Mouse (Mus musculus) natural killer cell, adult 2 months (primary cell): ENCODE measurements around the gene Tmem40.

ENCODE experiments used
- DNase-seq, 2 experiments: peaks; one replicate each; pipeline ENCODE4 v3.0.0; 2022; ENCODE audit warnings: low spot score in 2 of 2

The Tmem40 gene

DNA sequence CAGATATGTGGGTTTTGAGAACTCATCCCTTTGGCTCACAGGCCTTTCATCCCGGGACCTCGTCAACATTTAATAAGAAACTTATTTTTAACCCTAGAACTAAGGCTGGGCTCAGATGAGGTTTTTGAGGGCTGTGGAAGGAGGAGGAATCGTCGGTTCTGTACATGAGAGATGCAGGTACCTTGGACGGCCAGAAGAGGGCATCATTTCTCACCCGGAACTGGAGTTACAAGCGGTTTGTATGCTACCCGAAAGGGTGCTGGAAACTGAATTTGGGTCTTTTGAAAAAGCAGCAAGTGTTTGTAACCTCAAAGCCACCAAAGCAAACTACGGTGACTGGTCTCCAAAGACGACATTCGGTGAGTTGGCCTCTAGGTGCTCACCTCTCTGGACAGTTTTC lies 60.9 kb downstream of the Tmem40 start:
- DNase-seq, result no peak

DNA sequence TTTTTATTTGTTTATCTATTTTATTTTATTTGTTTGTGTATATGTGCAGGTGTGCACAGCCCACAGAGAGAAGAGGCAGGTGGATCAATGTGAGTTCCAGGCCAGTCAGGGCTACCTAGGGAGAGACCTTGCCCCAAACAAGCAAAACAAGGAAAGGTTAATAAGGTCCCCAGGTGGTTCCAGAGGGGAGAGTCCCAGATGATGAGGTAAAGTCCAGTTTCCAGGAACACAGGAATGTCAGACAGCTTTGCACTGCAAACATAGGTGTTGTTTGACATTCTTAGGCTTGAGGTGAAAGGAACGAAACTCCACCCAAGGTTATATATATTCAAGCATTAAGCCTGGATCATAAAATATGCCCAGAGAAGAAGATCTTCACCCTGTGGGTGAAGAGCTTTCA lies 61.4 kb downstream of the Tmem40 start:
- DNase-seq, result no peak

DNA sequence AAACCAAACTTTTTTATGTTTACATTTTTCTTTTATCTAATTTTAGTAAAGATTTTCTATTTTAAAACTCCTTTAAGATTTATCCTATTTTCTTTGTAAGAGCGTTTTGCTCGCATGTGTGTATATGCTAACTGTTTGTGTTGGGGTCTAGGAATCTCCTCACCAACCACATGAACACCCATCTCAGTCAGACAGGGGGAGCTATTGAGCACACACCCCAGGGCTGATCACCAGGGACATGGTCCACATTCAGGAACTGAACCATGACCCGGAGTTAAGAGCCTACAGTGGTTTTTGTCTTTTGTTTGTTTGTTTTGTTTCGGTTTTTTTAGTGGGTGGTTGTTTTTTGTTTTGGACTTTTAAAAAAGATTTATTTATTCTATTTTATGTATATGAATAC lies 63.5 kb downstream of the Tmem40 start:
- peak in 1 of 2 experiments; percentile 24 for DNase-seq

DNA sequence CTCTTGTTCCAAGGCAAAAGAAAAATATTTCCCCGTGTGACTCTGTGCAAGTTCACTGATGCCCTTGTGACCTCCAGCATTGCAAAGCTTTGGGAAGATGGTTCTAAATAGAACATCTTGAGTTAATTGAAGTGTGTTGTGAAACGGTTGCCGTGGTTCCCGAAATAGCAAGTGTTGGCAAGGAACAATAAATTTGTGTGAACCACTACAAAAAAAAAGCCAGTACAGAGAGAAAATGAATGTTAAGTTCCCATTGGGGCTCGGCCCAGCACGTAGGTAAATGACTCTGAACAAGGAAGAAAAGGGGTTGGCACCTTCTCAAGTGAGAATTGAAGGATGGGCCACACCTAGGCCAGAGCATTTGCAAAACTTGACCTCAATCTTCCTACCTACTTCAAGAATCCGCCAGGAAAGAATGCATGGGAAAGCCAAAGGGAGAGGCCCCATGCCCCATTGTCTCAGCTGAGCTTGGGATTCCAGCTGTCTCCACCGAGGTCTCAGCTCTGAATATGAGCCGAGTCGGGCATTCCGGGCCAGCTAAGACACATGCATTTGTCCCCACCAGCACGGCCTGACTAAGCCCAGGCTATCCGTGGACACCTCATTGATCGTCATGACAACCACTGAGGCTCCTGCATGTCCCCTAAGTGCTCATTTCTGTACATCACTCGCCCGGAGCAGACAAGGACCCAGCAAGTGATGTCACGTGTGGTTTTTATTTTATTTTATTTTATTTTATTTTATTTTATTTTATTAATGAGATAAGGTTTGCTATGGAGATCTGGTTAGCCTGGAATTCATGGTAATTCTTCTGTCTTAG lies 64.3 kb downstream of the Tmem40 start:
- no peak for DNase-seq

DNA sequence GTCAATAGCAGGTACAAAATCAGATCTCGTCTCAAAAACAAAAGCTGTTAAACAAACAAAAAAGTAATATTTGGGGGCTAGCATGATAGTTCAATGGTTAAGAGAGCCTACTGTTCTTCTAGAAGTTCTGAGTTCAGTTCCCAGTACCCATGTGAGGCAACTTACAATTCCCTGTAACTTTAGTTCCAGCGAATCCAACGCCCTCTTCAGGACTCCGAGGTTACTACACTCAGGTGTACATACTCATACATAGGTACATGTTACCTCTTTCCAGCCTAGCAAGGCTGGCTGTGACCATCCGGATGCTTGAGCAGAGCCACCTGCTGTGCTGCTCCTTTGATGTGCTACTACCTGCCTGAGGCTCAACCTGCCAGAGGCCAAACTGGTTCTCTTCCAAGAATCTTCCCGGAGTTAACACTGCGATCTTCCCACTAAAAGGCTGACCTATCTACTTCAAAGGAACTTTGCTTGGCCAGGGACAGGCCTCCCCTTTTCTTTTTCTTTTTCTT lies 65.4 kb downstream of the Tmem40 start:
- DNase-seq, result no peak

DNA sequence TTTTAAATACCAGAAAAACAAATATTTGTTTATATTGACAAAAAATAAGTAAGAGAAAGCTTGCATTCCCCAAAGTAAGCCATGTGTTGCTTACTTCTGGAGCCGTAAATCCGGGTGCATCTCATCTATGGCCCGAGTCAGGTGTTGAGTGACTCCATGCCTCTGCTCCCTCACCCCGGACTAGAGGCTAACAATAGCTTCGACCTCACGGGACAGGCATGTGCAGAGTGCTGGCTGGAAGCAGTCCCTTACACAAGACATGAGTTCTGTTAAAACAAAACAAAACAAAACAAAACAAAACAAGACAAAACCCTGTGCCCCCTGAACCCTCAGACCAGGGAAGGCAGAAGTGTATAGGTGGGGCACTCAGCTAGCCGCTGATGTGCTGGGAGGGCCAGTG lies 67.1 kb downstream of the Tmem40 start:
- no peak for DNase-seq

DNA sequence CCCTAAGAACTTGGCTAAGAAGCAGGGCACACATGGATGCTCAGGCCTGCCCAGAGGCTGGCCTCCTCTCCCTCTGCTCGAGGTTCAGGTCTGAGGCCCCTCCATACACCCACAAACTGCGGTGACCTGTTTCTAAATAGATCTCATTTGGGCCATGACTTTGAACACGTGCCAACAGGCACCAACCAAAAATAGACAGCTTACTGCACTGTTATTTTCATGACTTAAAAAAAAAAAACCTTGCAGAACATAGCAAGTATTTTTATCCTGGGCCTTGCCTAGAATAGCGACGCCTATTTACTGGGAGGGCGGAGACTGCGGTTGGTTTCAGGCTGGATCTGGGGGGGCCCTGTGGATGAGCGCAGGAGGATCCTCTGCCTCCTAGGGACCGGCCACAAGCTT lies 67.8 kb downstream of the Tmem40 start:
- DNase-seq, result peak; percentile 22 to 25

DNA sequence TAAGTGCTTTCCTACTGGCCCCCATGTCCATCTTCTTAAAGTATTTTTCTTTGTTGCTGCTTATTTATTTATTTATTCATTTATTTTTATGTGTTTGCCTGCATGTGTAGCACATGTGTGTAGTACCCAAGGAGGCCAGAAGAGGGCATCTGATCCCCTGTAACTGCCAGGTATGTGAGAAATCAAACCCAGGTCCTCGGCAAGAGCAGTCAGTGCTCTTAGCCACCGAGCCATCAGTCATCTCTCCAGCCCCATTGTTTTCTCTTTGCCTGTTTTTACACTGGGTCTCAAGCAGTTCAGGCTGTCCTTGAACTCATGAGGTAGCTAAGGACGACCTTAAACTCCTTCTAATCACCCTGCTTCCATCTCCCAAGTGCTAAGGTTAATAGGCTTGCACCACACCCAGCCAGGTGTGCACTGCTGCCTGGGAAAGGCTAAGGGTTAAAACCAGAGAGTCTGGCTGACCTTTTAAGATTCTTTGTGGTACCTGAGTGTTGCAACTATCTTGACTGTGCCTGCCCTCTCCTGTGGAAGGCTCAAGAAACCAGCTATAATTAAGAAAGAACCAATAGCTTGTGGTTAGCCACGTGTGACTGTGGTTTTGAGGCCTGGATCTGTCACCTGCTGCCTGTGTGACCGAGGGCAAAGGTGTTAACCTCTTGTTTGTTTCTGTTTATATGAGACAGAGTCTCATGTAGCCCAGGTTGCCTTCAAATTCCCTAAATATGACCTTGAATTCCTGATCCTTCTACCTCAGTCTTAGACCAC lies 69.1 kb downstream of the Tmem40 start:
- DNase-seq, result peak; percentile 80 to 91

DNA sequence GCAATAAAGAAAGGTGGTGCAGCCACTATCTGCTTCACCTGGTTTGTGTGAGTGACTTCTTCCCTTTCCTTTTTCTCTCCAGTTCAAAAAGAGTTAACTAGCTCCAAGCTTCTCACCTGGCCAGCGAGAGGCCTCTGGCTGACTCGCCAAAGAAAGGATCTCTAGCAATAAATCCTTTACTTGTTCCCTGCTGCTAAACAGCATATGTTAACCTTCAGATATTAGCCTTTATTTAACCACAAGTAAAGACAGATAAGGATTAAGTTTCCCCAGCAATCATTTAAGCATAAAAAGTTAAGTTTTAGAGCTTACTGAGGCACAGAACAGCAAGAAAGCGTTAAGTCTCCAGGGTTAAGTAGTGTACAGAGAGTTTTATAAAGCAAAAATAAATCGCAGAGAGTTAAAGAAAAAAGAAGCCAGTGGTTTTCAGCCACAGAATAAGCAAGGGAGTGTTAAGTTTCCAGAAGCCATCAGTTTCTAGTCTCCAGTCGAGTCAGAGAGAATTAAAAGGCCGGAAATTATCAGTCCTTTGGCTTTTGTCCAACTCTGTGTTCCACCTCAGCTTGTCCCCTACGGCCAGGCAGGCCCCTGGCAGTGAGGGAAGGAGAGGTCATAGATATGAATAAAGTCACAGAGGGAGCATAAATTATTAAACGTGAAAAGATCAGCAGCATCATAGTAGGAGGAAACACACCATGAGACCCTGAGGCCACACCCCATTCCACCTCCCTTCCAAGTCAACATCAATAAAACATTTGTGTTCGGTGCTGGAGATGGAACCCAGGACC lies 69.9 kb downstream of the Tmem40 start:
- DNase-seq, result no peak

DNA sequence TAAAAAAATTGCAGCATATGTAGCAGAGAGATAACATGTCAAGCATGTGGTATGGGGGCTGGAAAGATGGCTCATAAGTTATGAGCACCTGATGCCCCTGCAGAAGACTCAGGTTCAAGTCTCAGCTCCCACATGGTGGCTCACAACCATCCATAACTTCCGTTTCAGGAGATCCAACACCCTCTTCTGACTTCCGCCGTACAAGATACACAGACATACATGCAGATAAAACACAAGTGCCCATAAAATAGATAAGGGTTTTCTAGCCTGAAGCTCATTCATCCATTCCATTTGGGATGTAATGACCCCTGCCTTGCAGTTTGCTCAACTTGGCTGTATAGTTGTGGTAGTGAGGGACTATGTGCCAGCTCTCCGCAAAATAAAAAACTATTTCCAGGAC lies 72.1 kb downstream of the Tmem40 start:
- no peak for DNase-seq

DNA sequence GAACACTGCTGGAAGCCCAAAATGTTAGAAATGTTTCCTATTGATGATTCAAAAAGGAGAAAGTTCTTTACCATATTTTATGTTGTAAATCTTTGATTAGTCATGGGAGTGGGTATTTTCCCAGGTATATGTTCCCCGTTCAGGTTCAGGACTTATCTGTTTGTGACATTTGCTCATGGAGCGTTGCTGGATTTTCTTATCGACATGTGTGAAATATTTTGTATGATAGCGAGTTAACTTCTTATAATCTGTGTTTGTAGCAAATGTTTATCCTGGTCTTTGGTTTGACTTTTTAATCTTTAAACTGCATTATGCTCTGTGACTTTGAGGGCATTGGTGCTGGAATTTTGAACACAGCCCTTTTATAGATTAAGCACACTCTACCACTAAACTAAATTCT lies 73.6 kb downstream of the Tmem40 start:
- DNase-seq, result no peak

DNA sequence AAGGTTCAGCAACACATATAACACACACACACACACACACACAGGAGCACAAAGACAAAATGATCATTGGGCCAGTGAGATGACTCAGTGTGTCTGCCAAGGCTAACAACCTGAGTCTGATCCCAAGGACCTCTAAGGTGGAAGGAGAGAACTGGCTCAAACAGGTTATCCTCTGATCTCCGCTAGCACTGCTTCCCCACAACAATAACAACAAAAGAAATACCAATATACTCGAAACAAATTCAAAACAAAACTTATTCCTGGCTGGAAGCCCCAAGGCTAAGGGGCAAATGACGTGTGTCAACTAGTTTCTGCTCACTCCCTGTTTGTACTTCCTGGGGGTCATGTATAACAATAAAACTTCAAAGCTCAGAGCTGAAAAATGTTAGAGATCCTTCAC lies 74.5 kb downstream of the Tmem40 start:
- DNase-seq, result no peak

DNA sequence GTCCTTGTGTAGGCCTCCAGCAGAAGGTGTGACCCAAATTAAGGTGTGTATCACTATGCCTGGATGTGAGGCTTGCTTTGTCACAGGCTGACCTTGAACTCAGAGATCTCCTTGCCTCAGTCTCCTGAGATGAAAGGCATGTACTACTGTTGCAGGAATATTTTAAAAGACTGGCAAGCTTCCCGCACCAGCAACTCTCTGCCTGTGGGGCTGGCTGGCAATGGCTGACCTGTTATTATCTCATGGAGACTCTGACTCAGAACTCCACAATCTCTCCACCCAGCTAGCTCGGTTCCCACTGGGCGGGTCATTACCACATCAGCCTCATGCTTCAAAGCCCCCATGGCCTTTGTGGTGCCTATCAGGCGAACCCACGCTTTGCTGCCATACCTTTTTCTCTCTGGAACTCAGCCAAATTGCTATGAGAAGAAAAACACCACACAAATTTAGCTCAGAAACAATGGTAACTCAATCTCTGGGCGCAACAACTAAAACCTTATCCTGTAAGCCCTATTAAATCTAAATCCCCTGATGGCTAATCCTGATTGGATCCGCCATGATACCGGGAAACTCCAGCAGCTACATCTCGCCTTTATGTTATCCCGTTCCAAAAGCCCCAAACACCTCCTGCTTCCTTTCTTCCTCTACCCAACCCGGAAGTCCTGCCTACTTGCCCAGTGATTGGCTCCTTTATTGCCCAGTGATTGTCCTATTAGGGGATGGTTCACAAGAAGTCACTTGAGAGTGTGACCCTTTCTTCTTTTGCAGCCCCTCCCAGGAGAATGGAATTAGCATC lies 77.2 kb downstream of the Tmem40 start:
- DNase-seq, result no peak

DNA sequence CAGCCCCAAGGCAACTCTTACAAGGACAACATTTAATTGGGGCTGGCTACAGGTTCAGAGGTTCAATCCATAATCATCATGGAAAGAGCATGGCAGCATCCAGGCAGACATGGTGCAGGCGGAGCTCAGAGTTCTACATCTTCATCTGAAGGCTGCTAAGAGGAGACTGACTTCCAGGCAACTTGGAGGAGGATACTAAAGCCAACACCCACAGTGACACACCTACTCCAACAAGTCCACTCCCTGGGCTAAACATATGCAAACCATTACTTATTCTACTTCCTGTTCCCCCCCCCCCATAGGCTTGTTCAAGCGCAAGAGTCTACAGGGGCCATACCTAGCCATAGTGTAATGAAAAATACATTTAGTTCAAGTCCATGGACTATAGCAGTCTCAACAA lies 77.9 kb downstream of the Tmem40 start:
- no peak for DNase-seq

DNA sequence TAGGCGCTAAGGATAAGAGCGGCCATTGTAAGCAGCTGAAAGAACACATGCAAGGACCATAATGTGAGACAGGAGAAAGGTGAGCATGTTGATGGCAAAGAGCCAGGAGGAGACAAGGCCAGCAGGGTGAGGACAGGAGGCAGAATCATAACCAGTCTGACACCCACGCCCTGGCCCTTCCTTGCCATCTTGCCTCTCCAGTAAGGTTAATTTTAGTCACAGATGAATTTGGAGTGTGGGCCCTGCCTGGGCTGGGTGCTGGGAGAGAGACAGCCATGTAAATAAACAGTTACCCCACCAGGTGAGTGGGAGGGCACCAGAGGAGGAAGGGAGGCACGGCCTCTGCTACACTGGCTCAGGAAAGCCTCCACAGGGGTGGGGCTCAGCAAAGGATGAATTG lies 81.1 kb downstream of the Tmem40 start:
- no peak for DNase-seq
